Mouse (Mus musculus) midbrain, embryonic 12.5 days (tissue): ENCODE measurements around the gene Cdh13. TPM values are rescaled to one million over a fixed set of nuclear protein-coding genes. Genes with fewer than 3 reads are reported as not detected.
A peak's percentile ranks its signal among the peaks of the same experiment; 100 is the strongest.

Experiments
- ATAC-seq: fragments of 200-750 bp; cut with Nextera tagmentation; 2 replicates; pipeline ENCODE4 v1.8.0; 2017; ENCODE audit warnings: low read depth, moderate TSS enrichment, moderate library complexity; ENCODE audit not compliant: low FRiP score
- H3K27ac ChIP-seq: fragments of 300-500 bp; sonication (generic); replicated peaks from 2 replicates; pipeline ENCODE4 v1.5.1; 2016; ENCODE audit warnings: mild to moderate bottlenecking
- H3K27me3 ChIP-seq: fragments of 300-500 bp; sonication (generic); 2 replicates; pipeline ENCODE4 v1.6.1; 2016; ENCODE audit warnings: mild to moderate bottlenecking
- H3K36me3 ChIP-seq: fragments of 300-500 bp; sonication (generic); 2 replicates; pipeline ENCODE4 v1.6.1; 2016
- H3K4me1 ChIP-seq: fragments of 300-500 bp; sonication (generic); 2 replicates; pipeline ENCODE4 v1.6.1; 2016
- H3K4me2 ChIP-seq: fragments of 300-500 bp; sonication (generic); replicated peaks from 2 replicates; pipeline ENCODE4 v1.6.1; 2016; ENCODE audit warnings: mild to moderate bottlenecking, moderate library complexity
- H3K4me3 ChIP-seq: fragments of 300-500 bp; sonication (generic); 2 replicates; pipeline ENCODE4 v1.5.1; 2016; ENCODE audit warnings: mild to moderate bottlenecking
- H3K9ac ChIP-seq: fragments of 300-500 bp; sonication (generic); replicated peaks from 2 replicates; pipeline ENCODE4 v1.6.1; 2016; ENCODE audit warnings: mild to moderate bottlenecking, moderate library complexity
- H3K9me3 ChIP-seq: fragments of 300-500 bp; sonication (generic); 2 replicates; pipeline ENCODE4 v1.6.1; 2016; ENCODE audit warnings: mild to moderate bottlenecking
- WGBS: fragments of 180-500 bp; shearing (Covaris S2); methylation state at CpG from one replicate; pipeline ENCODE4 v1.1.7; 2016; 5-methylcytosine and 5-hydroxymethylcytosine counted together
- polyA plus RNA-seq: library from polyadenylated mRNA; unstranded; fragments of >200 nt; fragmentation: Nextera tagmentation; extraction: Ambion mirVana; gene quantifications from 2 replicates; pipeline ENCODE4 v1.2.1, GENCODE M21; 2016

Cdh13 gene
- polyA plus RNA-seq, 1 experiment from 2014 or later, result 18.8 TPM

DNA sequence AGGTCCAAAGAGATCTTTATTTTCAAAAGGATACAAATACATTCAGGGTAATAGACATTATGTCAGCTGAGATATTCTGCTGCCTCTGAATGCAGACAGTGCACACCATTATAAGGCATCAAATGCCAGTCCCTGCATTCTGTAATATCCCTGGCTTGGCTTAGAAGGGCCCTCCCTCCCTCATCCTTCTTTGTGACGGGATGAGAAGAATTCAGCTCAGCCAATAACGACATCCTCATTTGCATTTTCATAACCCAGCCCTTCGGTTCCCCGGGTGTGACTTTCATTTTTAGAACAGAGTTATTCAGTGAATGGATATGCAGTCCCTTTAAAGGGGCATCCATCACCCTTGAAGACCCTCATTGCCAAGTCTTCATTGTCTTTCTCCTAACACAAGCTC is 205.2 kb downstream of the Cdh13 start:
- no peak overlapping the region for H3K9ac ChIP-seq
- H3K27me3 ChIP-seq, result 0 out of 2 replicates have a peak, but pooled peaks cover 6% of the 10 kb centered on the region
- no peaks in the 10 kb centered on the region for H3K9me3 ChIP-seq
- H3K27ac ChIP-seq, result no peak overlapping the region
- no peak overlapping the region for H3K4me2 ChIP-seq
- ATAC-seq, result no peak
- H3K4me1 ChIP-seq, result no peaks in the 10 kb centered on the region; the same call in 1 of the 2 replicates
- no peak overlapping the region for H3K4me3 ChIP-seq
- WGBS, result 56% methylated on average over 4 of the region's 4 CpGs
- H3K36me3 ChIP-seq, result no peaks in the 10 kb centered on the region

DNA sequence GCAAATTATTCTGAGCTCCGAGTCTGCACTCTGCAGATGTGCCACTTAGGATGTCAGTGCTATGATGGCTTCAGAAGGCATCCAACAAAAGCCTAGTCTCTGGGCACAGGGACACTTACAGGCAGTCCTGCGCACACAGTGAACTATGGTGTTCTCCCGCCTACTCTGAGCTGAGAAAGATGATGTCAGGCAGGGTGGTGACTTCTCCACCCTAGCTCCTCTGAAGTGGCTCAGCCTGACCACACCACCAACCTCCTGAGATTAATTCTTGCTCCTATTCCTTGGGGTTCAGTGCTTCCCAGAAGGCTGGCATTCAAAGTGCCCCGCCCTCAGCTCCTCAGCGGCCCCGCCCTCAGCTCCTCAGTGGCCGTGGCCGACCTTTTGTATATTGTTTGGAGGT is 219.0 kb downstream of the Cdh13 start:
- no peak overlapping the region for H3K4me3 ChIP-seq
- H3K27me3 ChIP-seq, result peaks cover 3% of the 10 kb centered on the region; the same call in 1 of the 2 replicates

DNA sequence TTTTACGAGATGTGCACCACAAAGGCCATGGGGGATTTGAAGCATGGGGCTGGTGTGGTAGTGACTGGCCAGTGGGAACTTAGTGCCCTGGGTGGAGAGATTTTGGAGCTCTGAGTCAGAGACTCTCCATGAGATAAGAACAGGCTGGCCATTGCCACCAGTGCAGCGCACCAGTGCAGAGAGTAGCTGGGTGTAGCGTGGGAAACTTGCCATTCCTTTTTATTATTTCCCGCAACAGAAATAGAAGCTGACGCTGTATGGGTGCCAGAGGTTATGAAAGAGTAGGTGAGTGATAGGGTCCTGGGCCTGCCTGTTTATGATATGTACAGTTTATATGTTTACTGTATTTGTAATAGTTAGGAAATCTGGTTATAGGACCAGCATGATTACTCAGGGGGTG is 225.9 kb downstream of the Cdh13 start:
- no peak overlapping the region for H3K4me3 ChIP-seq

More for the DNA sequence above, 219.0 kb downstream of the Cdh13 start:
- no peak overlapping the region for H3K9ac ChIP-seq
- H3K9me3 ChIP-seq, result no peaks in the 10 kb centered on the region
- WGBS, result 61% methylated on average over 8 of the region's 8 CpGs
- no peak overlapping the region for H3K4me2 ChIP-seq
- no peak overlapping the region for H3K27ac ChIP-seq
- H3K4me1 ChIP-seq, result no peaks in the 10 kb centered on the region; the same call in 1 of the 2 replicates
- H3K36me3 ChIP-seq, result no peaks in the 10 kb centered on the region
- no peak for ATAC-seq

GRCm38 (mm10) chr8:118513259-118513658 is 229.7 kb downstream of the Cdh13 start:
- H3K4me2 ChIP-seq, result no peak overlapping the region
- ATAC-seq, result no peak
- no peaks in the 10 kb centered on the region for H3K27me3 ChIP-seq
- no peak overlapping the region for H3K4me3 ChIP-seq
- no peaks in the 10 kb centered on the region for H3K36me3 ChIP-seq
- no peaks in the 10 kb centered on the region for H3K9me3 ChIP-seq
- WGBS, result 74% methylated on average over 6 of the region's 6 CpGs
- H3K4me1 ChIP-seq, result peaks cover 4% of the 10 kb centered on the region; the same call in 1 of the 2 replicates
- H3K9ac ChIP-seq, result no peak overlapping the region
- no peak overlapping the region for H3K27ac ChIP-seq

More for the DNA sequence above, 225.9 kb downstream of the Cdh13 start:
- H3K4me2 ChIP-seq, result no peak overlapping the region
- no peaks in the 10 kb centered on the region for H3K27me3 ChIP-seq
- no peak overlapping the region for H3K9ac ChIP-seq
- 93% methylated on average over 5 of the region's 5 CpGs for WGBS
- no peak overlapping the region for H3K27ac ChIP-seq
- H3K4me1 ChIP-seq, result no peaks in the 10 kb centered on the region
- ATAC-seq, result no peak
- H3K36me3 ChIP-seq, result no peaks in the 10 kb centered on the region
- no peaks in the 10 kb centered on the region for H3K9me3 ChIP-seq

DNA sequence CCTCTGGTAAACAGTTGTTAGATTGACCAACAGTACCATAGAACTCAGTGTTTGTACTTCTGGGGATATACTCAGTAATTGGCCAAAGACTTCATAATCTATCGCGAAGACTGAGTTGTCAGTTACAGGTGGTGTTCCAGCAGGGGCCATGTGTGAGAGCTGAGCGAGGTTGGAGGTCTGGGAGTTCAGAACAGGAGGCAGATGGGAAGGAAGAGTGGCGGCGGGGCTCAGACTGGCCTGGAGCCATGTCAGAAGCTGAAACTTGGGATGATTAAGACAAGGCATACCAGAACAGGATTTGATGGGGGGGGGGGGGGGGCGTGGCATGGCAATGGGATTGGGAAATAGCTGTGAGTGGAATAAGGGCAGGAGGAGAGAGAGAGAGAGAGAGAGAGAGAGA is 232.1 kb downstream of the Cdh13 start:
- Histone ChIP-seq H3K9me3 (no peaks in the 10 kb centered on the region), H3K4me1 (peaks cover 4% of the 10 kb centered on the region; the same call in 1 of the 2 replicates), H3K9ac (no peak overlapping the region), H3K27me3 (no peaks in the 10 kb centered on the region), H3K4me3 (no peak overlapping the region), H3K36me3 (no peaks in the 10 kb centered on the region), H3K4me2 (no peak overlapping the region), H3K27ac (no peak overlapping the region)
- ATAC-seq, result no peak
- WGBS, result 96% methylated on average over 5 of the region's 6 CpGs

GRCm38 (mm10) chr8:118517071-118517470 is 233.5 kb downstream of the Cdh13 start:
- ATAC-seq, result no peak
- Histone ChIP-seq H3K4me2 (no peak overlapping the region), H3K4me1 (peaks cover 4% of the 10 kb centered on the region; the same call in 1 of the 2 replicates), H3K27me3 (no peaks in the 10 kb centered on the region), H3K4me3 (no peak overlapping the region), H3K9ac (no peak overlapping the region), H3K36me3 (no peaks in the 10 kb centered on the region), H3K27ac (no peak overlapping the region), H3K9me3 (no peaks in the 10 kb centered on the region)
- 43% methylated on average over 4 of the region's 4 CpGs for WGBS

GRCm38 (mm10) chr8:118518030-118518741 is 234.7 kb downstream of the Cdh13 start:
- ATAC-seq, result no peak
- Histone ChIP-seq H3K36me3 (no peaks in the 10 kb centered on the region), H3K4me2 (no peak overlapping the region), H3K4me1 (peaks cover 4% of the 10 kb centered on the region; the same call in 1 of the 2 replicates), H3K27me3 (no peaks in the 10 kb centered on the region; the same call in 1 of the 2 replicates), H3K9me3 (no peaks in the 10 kb centered on the region), H3K27ac (no peak overlapping the region), H3K4me3 (no peak overlapping the region), H3K9ac (no peak overlapping the region)
- WGBS, result 80% methylated on average over 13 of the region's 13 CpGs

GRCm38 (mm10) chr8:118518742-118519102 is 235.2 kb downstream of the Cdh13 start:
- ATAC-seq, result no peak
- Histone ChIP-seq H3K4me2 (no peak overlapping the region), H3K27me3 (no peaks in the 10 kb centered on the region; the same call in 1 of the 2 replicates), H3K4me1 (peaks cover 4% of the 10 kb centered on the region; the same call in 1 of the 2 replicates), H3K27ac (no peak overlapping the region), H3K9ac (no peak overlapping the region), H3K4me3 (no peak overlapping the region), H3K9me3 (no peaks in the 10 kb centered on the region), H3K36me3 (no peaks in the 10 kb centered on the region)
- WGBS, result 53% methylated on average over 3 of the region's 3 CpGs

GRCm38 (mm10) chr8:118523922-118524321 is 240.4 kb downstream of the Cdh13 start:
- no peaks in the 10 kb centered on the region; the same call in 1 of the 2 replicates for H3K27me3 ChIP-seq
- H3K27ac ChIP-seq, result no peak overlapping the region
- no peak for ATAC-seq
- 76% methylated on average over 1 of the region's 1 CpGs for WGBS
- no peak overlapping the region for H3K4me3 ChIP-seq
- no peaks in the 10 kb centered on the region for H3K36me3 ChIP-seq
- H3K4me1 ChIP-seq, result no peaks in the 10 kb centered on the region
- no peak overlapping the region for H3K4me2 ChIP-seq
- H3K9me3 ChIP-seq, result no peaks in the 10 kb centered on the region
- no peak overlapping the region for H3K9ac ChIP-seq

- Histone ChIP-seq H3K36me3 (no peaks in the 10 kb centered on the region), H3K9me3 (no peaks in the 10 kb centered on the region), H3K27me3 (peaks cover 78% of the 10 kb centered on the region), H3K27ac (no peak overlapping the region), H3K4me1 (peaks cover 12% of the 10 kb centered on the region; the same call in 1 of the 2 replicates), H3K4me2 (no peak overlapping the region), H3K4me3 (no peak overlapping the region), H3K9ac (no peak overlapping the region)
- WGBS, result 57% methylated on average over 8 of the region's 8 CpGs
- peak; percentile 83 for ATAC-seq
These were observed 255.5 kb downstream of the Cdh13 start for GRCm38 (mm10) chr8:118538816-118539558.

DNA sequence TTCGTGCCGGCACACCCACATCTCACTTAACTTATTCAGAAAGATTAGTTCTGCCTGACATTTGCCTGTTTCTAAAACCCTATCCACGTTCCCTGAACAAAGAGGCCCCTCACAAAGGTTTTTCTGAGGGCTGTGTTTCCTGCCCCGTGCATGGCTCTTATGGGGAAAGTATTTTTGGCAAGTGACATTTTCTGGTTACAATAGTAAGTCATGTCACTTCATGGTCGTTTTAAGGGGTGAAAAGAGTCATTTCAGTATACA is 256.0 kb downstream of the Cdh13 start:
- Histone ChIP-seq H3K27me3 (peaks cover 80% of the 10 kb centered on the region), H3K9me3 (no peaks in the 10 kb centered on the region), H3K4me1 (peaks cover 12% of the 10 kb centered on the region; the same call in 1 of the 2 replicates), H3K9ac (no peak overlapping the region), H3K36me3 (no peaks in the 10 kb centered on the region), H3K4me3 (no peak overlapping the region), H3K4me2 (no peak overlapping the region), H3K27ac (no peak overlapping the region)
- 15% methylated on average over 5 of the region's 5 CpGs for WGBS
- ATAC-seq, result no peak

GRCm38 (mm10) chr8:118539941-118540340 is 256.4 kb downstream of the Cdh13 start:
- Histone ChIP-seq H3K9ac (no peak overlapping the region), H3K9me3 (no peaks in the 10 kb centered on the region), H3K36me3 (no peaks in the 10 kb centered on the region), H3K4me1 (peaks cover 12% of the 10 kb centered on the region; the same call in 1 of the 2 replicates), H3K27ac (no peak overlapping the region), H3K4me3 (no peak overlapping the region), H3K27me3 (peaks cover 82% of the 10 kb centered on the region), H3K4me2 (no peak overlapping the region)
- no peak for ATAC-seq
- WGBS, result 52% methylated on average over 4 of the region's 4 CpGs
